Mouse (Mus musculus) lung, embryonic 16.5 days (tissue): ENCODE measurements around the gene Eftud2. TPM values are rescaled to one million over a fixed set of nuclear protein-coding genes. Genes with fewer than 3 reads are reported as not detected.

ENCODE experiments used
- ATAC-seq: fragments of 200-750 bp; cut with Nextera tagmentation; 2 replicates; pipeline ENCODE4 v1.8.0; 2017; ENCODE audit warnings: low read depth, mild to moderate bottlenecking, moderate library complexity
- H3K27ac ChIP-seq: fragments of 300-500 bp; sonication (generic); 2 replicates; pipeline ENCODE4 v1.5.1; 2014; ENCODE audit warnings: mild to moderate bottlenecking, control low read depth, low read length
- H3K27me3 ChIP-seq: fragments of 300-500 bp; sonication (generic); 2 replicates; pipeline ENCODE4 v1.6.1; 2014; ENCODE audit warnings: low read depth, low read length, mixed read lengths; ENCODE audit not compliant: control insufficient read depth, insufficient read depth
- H3K36me3 ChIP-seq: fragments of 300-500 bp; sonication (generic); 2 replicates; pipeline ENCODE4 v1.6.1; 2014; ENCODE audit warnings: low read length; ENCODE audit not compliant: control insufficient read depth, insufficient read depth
- H3K4me1 ChIP-seq: fragments of 300-500 bp; sonication (generic); replicated peaks from 2 replicates; pipeline ENCODE4 v1.6.1; 2014; ENCODE audit warnings: low read length, mixed read lengths; ENCODE audit not compliant: control insufficient read depth, insufficient read depth
- H3K4me2 ChIP-seq: fragments of 300-500 bp; sonication (generic); 2 replicates; pipeline ENCODE4 v1.6.1; 2014; ENCODE audit warnings: low read depth, low read length, control low read depth
- H3K4me3 ChIP-seq: fragments of 300-500 bp; sonication (generic); 2 replicates; pipeline ENCODE4 v1.5.1; 2014; ENCODE audit warnings: mild to moderate bottlenecking, low read length, control low read depth
- H3K9ac ChIP-seq: fragments of 300-500 bp; sonication (generic); 2 replicates; pipeline ENCODE4 v1.6.1; 2014; ENCODE audit warnings: low read length, control low read depth
- H3K9me3 ChIP-seq: fragments of 300-500 bp; sonication (generic); 2 replicates; pipeline ENCODE4 v1.6.1; 2016; ENCODE audit warnings: low read length; ENCODE audit not compliant: control insufficient read depth
- WGBS: fragments of 180-500 bp; shearing (Covaris S2); extraction: QIAGEN DNeasy Blood & Tissue Kit; methylation state at CpG from one replicate; pipeline ENCODE4 v1.1.7; 2014; 5-methylcytosine and 5-hydroxymethylcytosine counted together
- polyA plus RNA-seq: library from polyadenylated mRNA; unstranded; fragments of >200 nt; fragmentation: Nextera tagmentation; extraction: Ambion mirVana; gene quantifications from 2 replicates; pipeline ENCODE4 v1.2.1, GENCODE M21; 2015

Eftud2 gene
- polyA plus RNA-seq, 1 experiment from 2014 or later, result 183 TPM

DNA sequence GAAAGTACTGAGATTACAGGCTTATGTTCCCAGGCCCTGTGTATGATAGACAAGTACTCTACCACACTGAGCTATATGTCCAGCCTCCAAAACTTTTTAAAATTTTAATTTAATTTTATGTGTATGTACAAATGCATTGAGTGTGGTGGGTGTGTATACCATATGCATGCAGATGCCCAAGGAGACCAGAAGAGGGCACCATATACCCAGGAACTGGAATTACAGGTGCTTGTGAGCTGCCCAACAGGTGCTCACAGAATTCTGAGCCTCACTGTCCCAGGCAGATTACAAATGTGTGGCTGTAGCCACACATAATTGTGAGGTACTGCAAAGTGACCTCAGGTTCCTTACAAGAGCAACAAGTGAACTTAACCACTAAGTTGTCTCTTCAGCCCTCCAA, 27.0 kb downstream of the Eftud2 start:
- no peak for ATAC-seq
- Histone ChIP-seq H3K27me3 (no peaks in the 10 kb centered on the region), H3K27ac (no peak overlapping the region), H3K4me3 (no peak overlapping the region), H3K9ac (no peak overlapping the region), H3K36me3 (peaks cover 41% of the 10 kb centered on the region), H3K9me3 (no peaks in the 10 kb centered on the region), H3K4me2 (no peak overlapping the region), H3K4me1 (no peaks in the 10 kb centered on the region)

DNA sequence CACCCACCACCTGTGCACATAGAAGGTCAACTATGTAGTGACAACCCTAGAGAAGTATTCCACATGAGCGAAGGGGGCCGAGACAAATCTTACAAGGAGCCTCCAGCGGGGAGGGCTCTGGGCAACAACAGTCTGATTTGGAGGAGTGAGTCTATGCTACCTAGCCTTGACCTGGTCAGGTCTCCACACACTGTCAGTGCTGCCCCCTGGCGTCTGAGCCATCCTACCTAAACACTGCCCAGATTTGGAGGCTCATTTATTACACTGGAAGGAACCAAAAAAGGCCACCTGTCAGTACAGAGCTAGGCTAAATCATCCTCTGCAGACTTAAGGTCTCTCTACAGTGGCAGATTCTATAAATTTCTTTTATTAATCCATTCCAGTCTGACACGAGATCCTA, 28.9 kb downstream of the Eftud2 start:
- peak; percentile 70; the same call in 1 of the 2 replicates for ATAC-seq
- H3K9ac ChIP-seq, result no peak overlapping the region
- peaks cover 45% of the 10 kb centered on the region for H3K36me3 ChIP-seq
- H3K4me1 ChIP-seq, result no peaks in the 10 kb centered on the region
- no peak overlapping the region for H3K4me2 ChIP-seq
- H3K27me3 ChIP-seq, result no peaks in the 10 kb centered on the region
- no peak overlapping the region for H3K4me3 ChIP-seq
- H3K27ac ChIP-seq, result no peak overlapping the region
- no peaks in the 10 kb centered on the region for H3K9me3 ChIP-seq
- WGBS, result 57% methylated on average over 5 of the region's 5 CpGs

DNA sequence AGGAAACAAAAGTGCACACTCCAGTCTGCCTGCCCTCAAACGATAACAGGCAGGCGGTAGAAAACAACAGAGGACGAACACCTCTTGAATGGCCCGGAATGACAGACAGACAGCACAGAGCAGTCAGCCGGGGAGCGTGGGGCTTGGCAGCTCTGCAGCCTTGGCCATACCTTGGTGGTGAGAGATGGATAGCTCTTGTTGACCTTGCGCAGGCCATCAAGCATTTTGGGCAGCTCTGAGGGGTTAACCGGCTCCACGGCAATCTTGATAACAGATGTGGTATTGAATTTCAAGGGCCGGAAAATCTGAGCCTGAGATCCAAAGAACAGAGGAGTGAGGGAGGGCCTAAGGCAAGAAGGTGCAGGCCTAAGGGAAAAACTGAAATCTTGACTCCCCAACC, 34.9 kb downstream of the Eftud2 start:
- no peaks in the 10 kb centered on the region for H3K9me3 ChIP-seq
- H3K9ac ChIP-seq, result no peak overlapping the region
- H3K4me1 ChIP-seq, result no peaks in the 10 kb centered on the region
- no peak overlapping the region for H3K4me2 ChIP-seq
- H3K4me3 ChIP-seq, result no peak overlapping the region
- H3K36me3 ChIP-seq, result peaks cover 72% of the 10 kb centered on the region
- no peaks in the 10 kb centered on the region for H3K27me3 ChIP-seq
- WGBS, result 48% methylated on average over 10 of the region's 10 CpGs
- no peak overlapping the region for H3K27ac ChIP-seq
- no peak for ATAC-seq

DNA sequence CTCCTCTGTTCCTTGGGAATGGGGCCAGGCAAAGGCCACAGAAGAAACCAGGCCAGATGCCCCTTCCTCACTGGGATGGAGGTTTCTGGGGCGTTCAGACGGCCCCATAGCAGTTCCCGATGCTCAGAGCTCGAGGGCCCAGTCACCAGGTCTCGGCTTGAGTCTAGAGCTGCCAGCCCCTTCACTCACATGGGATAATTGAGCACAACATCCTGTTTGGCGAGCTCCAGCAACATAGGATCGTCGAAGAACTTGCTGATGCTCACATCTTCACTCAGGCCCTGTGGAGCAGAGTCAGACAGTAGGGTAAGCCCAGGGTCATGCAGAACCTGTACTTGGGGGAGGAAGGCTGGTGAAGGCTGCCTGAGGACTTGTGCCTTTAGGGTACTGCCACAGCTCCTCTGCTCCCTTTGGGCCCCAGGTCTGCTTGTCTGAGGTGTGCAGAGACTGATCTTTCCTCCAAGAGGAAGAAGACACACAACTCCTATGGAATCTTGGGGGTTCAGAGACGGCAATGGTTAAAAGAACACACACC, 42.1 kb downstream of the Eftud2 start:
- Histone ChIP-seq H3K36me3 (peaks cover 40% of the 10 kb centered on the region), H3K9me3 (no peaks in the 10 kb centered on the region), H3K27me3 (no peaks in the 10 kb centered on the region), H3K4me2 (peak overlapping the region; percentile 8; the same call in 1 of the 2 replicates), H3K9ac (no peak overlapping the region), H3K4me1 (no peaks in the 10 kb centered on the region), H3K4me3 (no peak overlapping the region), H3K27ac (peak overlapping the region; percentile 31; the same call in 1 of the 2 replicates)
- ATAC-seq, result no peak
- 78% methylated on average over 9 of the region's 9 CpGs for WGBS

DNA sequence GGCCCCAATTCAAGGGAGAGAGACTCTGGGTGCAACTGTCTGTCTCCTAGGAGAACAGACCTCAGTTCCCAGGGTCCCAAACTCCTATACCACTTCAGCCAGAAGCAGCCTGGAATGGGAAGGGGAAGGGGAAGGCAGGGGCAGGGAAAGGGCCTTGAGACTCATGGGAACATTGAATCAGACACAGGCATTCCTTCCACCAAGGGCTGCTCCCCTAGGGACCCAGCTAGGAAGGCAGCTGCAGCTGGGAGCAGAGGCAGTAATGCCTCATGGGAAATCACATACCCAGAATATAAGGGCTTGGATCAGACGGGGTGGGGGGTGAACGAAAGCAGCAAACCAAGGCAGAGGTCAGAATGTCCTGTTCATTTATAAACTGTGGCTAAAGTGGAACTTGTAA, 42.7 kb downstream of the Eftud2 start:
- ATAC-seq, result peak; percentile 44; the same call in 1 of the 2 replicates
- H3K4me1 ChIP-seq, result peaks cover 2% of the 10 kb centered on the region; the same call in 1 of the 2 replicates
- H3K9ac ChIP-seq, result no peak overlapping the region
- H3K4me3 ChIP-seq, result no peak overlapping the region
- peak overlapping the region; percentile 32; the same call in 1 of the 2 replicates for H3K27ac ChIP-seq
- H3K36me3 ChIP-seq, result peaks cover 38% of the 10 kb centered on the region
- 67% methylated on average over 2 of the region's 2 CpGs for WGBS
- no peaks in the 10 kb centered on the region for H3K9me3 ChIP-seq
- no peaks in the 10 kb centered on the region for H3K27me3 ChIP-seq
- no peak overlapping the region for H3K4me2 ChIP-seq

DNA sequence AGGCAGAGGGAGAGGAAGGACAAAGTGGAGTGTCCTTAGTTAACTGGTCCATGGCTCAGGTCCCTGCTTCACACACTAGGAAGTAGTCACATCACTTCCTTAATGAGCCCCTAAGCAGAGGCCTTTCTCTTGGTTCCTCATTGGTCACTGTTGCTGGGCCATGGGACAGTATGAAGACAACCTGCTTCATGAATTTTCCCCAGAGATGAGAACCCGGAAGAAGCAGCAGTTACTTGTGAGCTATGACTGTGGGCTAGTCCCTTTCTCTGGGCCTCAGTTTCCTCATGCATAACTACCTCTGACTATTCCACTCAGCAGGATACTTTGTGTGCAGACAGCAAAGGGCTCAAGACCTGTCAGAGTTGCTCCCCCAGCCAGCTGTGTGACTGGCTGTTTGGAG, 43.4 kb downstream of the Eftud2 start:
- Histone ChIP-seq H3K4me1 (peaks cover 8% of the 10 kb centered on the region; the same call in 1 of the 2 replicates), H3K4me2 (no peak overlapping the region), H3K27me3 (no peaks in the 10 kb centered on the region), H3K9ac (0 out of 2 replicates have a peak overlapping the region, but pooled peaks have one; percentile 9), H3K36me3 (peaks cover 31% of the 10 kb centered on the region), H3K9me3 (no peaks in the 10 kb centered on the region), H3K27ac (peak overlapping the region; percentile 32; the same call in 1 of the 2 replicates), H3K4me3 (no peak overlapping the region)
- WGBS, result 80% methylated on average over 1 of the region's 1 CpGs
- ATAC-seq, result no peak

DNA sequence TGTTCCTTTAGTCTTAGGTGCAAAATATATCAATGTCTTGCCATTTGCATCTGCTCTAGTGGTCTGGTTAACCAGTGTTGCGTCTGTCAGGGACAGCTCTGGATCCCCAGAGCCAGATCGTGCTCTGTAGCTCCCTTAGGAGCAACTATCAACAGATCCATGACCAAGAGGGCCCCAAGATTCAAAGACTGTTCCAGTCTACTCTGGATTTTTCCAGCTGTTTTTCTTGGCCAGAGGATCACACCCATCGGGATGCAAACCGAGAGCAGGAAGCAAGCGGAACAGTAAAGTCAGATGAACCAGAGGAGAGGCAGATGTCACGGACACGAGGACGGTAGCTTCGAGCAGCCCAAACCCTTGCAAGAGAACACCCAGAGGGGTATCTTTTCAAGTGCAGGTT, 44.6 kb downstream of the Eftud2 start:
- ATAC-seq, result no peak
- no peak overlapping the region for H3K9ac ChIP-seq
- no peaks in the 10 kb centered on the region for H3K9me3 ChIP-seq
- H3K4me1 ChIP-seq, result peaks cover 11% of the 10 kb centered on the region; the same call in 1 of the 2 replicates
- H3K4me2 ChIP-seq, result no peak overlapping the region
- H3K4me3 ChIP-seq, result no peak overlapping the region; the same call in 1 of the 2 replicates
- 75% methylated on average over 9 of the region's 9 CpGs for WGBS
- H3K27ac ChIP-seq, result no peak overlapping the region; the same call in 1 of the 2 replicates
- H3K27me3 ChIP-seq, result no peaks in the 10 kb centered on the region
- H3K36me3 ChIP-seq, result peaks cover 25% of the 10 kb centered on the region

DNA sequence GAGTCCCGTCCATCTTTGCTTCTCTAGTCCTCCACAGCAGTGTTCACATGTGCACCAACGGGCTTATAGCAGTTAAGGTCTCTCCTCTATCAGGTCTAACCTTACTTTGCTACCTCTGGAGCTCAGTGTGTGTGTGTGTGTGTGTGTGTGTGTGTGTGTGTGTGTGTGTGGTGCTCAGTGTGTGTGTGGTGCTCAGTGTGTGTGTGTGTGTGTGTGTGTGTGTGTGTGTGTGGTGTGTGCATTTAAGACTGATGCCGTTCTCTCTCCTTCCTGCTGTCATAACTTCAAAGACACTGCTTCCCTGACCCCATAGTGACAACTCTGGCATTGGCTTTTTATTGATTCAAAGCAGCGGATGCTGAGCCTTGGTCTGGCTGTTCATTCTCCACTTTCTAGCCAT, 45.2 kb downstream of the Eftud2 start, which contains the start of gene Higd1b:
Gene Higd1b, plus strand, starts transcription at position 301 of the 400 bp plus-strand sequence.
- WGBS, result 70% methylated on average over 4 of the region's 4 CpGs
- Histone ChIP-seq H3K4me3 (peak within 1 kb of the TSS; percentile 2; the same call in 1 of the 2 replicates), H3K4me1 (peaks cover 11% of the 10 kb centered on the region; the same call in 1 of the 2 replicates), H3K4me2 (no peak within 1 kb of the TSS), H3K27ac (peak within 1 kb of the TSS; percentile 40), H3K9ac (no peak within 1 kb of the TSS), H3K27me3 (no peaks in the 10 kb centered on the region), H3K9me3 (no peaks in the 10 kb centered on the region), H3K36me3 (peaks cover 21% of the 10 kb centered on the region)
- no peak for ATAC-seq

DNA sequence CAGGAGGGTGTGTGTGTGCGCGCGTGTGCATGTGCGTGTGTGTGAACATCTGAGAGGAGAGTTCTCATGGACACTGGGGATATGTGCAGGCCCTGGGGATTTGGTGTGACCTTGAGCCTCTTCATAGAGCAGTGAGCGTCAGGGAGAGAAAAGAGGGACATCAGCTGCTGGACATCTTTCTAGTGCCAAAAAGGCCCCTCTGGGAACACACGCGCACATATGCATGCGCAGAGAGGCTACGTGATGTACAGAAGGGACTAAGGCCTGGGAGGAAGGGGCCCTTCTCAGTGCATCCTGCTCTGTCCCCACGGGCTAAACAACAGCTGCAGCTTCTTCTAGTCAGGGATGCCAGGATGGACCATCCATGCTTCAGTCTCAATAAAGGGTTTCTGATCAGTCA, 46.6 kb downstream of the Eftud2 start:
- H3K27me3 ChIP-seq, result no peaks in the 10 kb centered on the region
- no peak overlapping the region for H3K4me2 ChIP-seq
- H3K27ac ChIP-seq, result peak overlapping the region; percentile 44
- H3K36me3 ChIP-seq, result peaks cover 13% of the 10 kb centered on the region
- H3K9me3 ChIP-seq, result no peaks in the 10 kb centered on the region
- H3K4me1 ChIP-seq, result peaks cover 11% of the 10 kb centered on the region; the same call in 1 of the 2 replicates
- peak; percentile 61 for ATAC-seq
- H3K4me3 ChIP-seq, result no peak overlapping the region
- WGBS, result 75% methylated on average over 10 of the region's 10 CpGs
- no peak overlapping the region for H3K9ac ChIP-seq
